Mouse (Mus musculus): Measurements from ENCODE around the gene Pcyox1.
"Not testable (repeated sequence)": the region's sequence is repeated elsewhere in the genome, so short reads cannot be mapped to it uniquely, and the experiment has no call there.

Pcyox1 gene

DNA sequence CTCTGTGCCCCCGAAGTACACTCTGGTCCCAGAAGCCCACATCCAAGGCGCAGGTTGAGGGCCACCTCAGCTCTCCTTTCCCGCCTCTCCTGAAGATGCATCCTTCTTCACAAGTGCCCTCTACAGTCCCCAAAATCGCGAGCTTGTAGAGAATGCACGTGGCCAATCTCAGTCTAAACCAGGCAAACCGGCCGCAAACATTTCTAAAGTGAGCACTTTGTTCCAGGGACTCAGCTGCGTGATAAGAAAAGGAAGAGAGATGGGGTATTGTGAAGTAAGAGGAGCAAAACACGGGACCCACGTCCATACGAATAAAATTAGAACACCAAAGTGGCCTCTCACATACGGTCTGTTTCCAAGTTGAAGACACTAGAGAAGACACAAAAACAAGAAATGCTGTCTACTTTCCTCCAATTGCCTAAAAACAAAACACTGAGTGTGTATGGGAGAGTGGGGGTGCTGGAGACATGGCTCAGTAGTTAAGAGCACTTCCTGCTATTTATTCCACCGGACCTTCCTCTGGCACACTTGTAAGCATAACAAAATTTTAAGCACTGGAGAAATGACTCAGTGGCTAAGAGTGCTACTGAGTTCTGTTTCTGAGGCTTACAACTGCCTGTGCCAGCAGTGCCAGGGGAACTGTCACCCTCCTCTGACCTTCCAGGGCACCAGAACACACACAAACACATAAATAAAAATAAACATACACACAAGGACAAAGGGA, 465 bp upstream of the Pcyox1 start:
- no peak for DNase-seq

DNA sequence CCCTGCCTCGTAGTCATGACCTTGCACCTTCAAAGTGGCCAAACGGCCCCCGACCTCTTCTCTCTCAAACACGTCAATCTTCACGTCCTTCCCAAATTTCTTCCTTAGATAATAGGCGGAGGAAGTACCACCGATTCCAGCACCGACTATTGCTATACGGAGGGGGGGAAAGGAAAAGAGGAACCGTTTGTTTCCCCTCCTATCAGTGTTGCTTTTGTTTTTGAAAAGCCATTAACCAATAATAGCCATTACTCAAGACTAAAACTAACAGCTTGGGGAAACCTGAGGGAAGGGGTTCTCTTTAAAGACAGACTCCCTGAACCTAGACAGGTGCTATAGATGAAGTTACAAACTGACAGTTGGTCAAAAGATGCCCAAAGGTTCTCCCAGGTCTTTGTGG, 985 bp downstream of the Pcyox1 start:
- no peak for DNase-seq

DNA sequence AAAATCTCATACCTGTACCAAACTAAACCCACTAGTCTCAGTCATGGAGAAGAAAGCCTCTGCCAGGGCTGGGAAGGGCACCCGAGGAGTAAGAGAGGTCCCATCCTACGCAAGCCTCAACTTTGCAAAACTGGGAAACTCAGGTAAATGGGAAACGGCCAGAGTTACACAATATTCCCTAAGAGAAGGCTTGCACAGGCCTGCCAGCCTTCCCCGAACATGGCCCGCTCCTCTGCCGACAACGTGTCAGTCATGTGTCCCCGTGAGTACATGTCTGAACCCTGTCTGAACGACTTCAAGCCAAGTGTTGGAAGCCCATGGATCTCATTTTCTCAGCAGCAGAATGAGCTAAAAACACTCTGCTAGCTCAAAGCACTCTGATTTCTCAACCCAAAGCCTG, 1.9 kb downstream of the Pcyox1 start:
- DNase-seq: no peak

DNA sequence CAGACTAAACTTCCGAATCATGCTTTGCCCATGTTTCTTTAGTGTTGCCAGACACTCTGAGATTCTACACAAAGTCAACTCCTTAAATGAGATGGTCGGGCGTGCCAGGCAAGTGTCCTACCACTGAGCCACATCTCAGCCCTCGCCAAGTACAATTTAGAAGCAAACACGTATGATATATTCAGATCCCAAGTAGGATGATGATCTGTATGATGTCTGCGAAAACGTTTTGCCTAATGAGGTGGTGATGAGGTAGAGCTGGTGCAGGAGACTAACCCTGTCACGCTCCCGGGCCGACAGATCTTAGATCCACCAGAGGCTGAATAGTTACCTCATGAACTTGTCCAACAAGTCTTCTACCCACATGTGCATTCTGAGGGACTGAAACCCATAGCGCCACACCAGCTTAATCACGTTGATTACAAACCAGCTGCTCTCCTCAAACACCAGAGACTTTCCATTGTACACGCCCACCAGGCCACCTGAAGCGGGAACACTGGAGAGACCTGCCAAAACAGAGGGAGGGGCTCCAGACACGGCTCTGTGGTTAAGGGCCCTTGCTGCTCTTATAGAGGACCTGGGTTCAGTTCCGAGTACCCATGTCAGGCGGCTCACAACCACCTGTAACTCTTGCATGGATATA, 2.8 kb downstream of the Pcyox1 start:
- no peak for DNase-seq

DNA sequence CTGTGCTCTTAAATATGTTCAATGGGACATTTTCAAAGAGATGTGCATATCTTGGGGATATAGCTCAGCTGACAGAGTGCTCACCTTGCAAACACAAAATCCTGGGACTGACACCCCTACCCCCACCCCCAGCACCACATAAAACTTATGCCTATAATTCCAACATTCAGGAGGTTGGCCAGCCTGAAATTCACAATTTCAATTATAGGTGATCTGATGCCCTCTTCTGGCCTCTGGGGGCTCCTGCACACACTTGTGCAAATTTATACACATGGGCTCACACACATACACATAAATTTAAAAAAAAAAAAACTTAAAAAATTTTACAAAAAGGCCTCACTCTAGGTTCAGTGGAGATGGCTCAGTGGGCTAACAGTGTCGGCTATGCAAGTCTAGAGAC, 3.8 kb downstream of the Pcyox1 start:
- no peak for DNase-seq

DNA sequence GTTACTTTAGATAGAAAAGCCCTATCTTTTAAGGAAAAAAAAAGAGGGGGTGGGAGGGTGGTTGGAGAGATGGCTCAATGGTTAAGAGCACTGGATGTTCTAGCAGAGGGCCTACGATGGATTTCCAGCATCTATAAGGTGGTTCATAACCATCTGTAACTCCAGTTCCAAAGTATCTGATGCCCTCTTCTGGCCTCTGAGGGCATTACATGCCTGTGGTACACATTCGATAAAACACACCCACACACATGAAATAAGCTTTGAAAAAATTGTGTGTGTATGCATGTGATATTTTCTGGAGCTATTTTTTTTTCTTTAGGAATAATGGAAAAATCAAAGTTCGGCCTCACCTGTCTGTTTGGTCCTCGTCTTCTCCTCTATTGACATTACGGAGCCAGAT, 5.6 kb downstream of the Pcyox1 start:
- no peak for DNase-seq

DNA sequence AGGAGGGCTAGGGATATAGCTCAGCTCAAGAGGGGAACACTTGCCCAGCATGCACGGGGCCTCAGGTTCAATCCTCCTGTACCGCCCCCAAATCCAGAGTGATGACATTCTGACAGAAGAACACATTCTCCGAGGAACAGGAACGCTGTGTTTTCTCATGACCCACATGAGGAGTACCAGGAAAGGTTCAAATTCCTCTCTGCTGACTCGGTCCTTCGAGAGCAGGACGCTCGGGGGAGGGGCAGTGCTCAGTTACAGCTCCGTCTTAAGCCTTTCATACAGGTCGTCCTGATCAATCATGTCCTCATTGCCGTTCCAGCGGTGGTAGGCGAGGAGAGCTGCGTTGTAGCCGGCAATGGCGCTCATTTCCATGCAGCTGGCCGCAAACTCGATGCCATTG, 8.5 kb downstream of the Pcyox1 start:
- no peak for DNase-seq

DNA sequence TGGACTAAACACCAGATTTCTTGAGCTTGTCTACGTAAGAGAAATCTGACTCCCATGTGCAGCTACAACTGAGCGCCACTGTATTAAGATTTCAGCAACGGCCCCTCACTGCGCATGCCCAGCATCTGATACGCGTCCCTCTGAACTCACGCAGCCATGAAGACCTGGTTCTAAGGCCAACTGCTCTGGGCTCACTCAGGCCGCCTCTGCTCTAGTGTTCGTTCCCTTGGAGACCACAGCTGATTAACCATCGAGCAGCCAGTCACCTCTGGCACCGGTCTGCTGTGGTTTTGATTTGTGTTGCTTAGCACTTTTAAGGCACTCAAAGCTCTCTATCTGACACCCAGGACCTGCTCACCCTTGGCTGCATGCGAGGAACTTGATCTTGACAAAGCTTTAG, 9.6 kb downstream of the Pcyox1 start:
- DNase-seq: no peak

DNA sequence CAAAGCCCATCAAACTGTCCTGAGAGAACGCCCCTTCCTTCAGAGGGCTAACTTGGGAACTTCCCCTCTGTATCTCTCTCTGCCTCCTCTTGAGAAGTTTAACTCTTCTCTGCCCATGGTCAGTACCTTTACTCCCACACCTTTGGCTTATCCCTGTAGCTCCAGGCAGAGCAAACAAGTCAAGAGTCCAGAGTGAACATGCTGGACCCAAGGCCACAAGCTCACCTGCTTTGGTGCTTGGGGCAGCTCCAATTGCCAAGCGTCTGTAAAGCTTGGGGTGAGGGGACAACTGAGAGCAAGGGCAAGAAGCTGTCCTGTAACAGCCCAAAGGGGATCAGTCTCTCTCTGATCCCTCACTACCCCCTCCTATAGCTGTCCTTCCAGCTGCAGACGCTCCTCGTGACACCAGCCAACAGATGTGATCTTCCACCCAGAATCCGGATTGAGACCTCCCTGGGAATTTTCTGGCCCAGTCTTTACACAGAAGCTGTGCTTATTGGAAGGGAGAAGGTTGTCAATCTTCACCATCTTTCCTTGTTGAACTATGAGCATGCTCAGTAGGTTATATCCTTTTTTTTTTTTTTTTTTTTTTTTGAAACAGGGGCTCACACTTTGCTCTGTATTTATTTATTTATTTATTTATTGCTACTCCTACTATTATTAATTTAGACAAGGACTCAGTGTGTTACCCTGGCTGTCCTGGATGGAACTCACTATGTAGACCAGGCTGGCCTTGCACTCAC, 11.4 kb downstream of the Pcyox1 start:
- no peak for DNase-seq

DNA sequence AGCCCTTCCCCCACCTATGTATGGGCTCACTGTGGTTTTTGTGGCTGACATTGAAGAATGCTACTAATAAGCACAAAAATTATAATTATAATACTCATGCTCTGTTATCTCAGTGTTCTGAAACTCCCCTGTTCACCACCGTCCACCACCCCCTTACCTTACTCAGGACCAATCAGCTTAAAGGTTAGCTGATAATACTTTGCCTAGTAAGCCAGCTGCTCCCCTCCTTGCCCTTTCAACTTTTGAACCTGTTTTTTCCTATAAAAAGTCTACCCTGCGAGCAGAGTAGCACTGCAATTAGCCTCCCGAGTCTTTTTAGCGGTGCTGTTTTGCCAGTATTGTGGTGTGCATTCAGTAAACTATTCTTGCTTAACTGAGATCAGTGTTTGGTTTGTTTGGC, 12.3 kb downstream of the Pcyox1 start:
- DNase-seq: no peak

DNA sequence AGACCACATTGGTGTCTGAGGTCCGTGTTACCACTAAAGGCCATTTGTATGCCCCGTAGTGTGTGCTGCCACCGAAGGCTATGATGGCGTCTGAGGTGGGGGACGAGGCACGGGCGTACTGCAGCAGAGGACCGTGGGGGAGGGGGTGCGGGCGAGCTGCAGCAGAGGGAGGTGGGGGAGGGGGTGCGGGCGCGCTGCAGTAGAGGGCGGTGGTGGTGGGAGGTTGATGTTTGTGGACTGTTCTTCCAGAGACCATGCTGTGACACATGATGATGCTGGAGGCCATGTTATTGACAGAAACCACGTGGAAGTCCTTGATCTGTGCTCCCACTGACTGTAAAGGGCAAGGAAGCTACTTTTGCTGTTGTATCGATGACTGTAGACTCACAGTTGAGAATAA, 13.6 kb downstream of the Pcyox1 start:
- DNase-seq: no peak

DNA sequence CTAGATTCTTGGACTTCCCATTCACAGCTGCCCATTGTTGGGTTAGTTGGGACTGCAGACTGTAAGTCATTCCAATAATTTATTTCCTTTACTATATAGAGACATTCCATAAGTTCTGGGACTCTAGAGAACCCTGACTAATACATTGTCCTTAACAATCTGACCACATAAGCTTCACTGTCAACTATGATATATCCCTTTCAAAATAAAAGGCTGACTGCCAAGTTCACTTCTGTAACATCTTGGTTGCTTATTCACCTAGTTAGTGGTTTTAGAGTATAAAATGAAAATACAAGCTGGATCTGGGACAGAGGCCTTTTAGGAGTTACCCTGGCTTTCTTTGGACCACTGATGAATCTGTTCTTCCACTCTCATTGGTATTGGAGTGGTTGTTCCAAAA, 14.4 kb downstream of the Pcyox1 start:
- DNase-seq: no peak

DNA sequence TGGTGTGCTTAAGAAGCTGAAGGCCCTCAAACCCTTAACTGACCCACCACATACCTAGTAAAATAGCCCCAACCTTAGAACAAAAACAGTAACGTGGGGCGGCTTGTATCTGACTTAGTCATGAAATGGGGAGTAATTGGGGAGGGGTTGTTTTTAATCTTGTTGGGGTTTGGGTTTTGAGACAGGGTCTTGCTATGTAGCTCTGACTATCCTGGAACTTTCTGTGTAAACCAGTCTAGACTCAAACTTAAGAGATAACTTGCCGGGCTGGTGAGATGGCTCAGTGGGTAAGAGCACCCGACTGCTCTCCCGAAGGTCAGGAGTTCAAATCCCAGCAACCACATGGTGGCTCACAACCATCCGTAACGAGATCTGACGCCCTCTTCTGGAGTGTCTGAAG, 16.8 kb downstream of the Pcyox1 start:
- DNase-seq: not testable (repeated sequence)

DNA sequence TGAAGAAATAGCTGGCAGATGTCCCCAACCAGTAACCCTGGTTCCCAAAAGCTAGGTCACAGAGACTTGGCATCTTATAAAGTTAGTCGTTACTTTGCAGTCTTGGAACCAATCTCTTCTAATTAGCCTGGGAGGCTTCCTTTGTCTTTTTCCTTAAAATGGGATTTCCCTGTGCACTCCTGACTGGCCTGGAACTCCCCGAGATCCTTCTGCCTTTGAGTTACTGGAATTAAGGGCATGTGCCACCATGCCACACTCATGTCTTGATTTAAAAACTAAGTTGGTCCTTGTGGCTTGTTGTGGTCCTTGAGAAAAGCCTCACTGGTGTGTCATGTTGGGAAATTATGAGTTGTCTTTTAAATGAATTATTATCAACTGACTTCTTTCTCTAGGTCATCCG, 18.6 kb downstream of the Pcyox1 start:
- DNase-seq: no peak

DNA sequence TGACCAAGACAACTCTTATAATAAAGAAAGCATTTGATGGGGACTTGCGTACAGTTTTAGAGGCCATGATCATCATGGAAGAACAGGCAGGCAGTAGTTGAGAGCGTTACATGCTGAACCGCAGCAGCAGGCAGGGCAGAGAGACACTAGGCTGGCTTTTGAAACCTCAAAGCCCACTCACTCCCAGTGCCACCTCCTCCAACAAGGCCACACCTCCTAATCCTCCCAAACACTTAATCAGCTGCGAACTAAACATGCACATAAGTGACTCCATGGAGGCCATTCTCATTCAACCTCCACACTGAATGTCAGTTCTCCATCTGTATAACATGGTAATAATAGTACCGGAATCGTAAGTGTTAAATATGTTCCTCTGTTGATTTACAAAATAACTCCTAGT, 23.4 kb downstream of the Pcyox1 start:
- no peak for DNase-seq

DNA sequence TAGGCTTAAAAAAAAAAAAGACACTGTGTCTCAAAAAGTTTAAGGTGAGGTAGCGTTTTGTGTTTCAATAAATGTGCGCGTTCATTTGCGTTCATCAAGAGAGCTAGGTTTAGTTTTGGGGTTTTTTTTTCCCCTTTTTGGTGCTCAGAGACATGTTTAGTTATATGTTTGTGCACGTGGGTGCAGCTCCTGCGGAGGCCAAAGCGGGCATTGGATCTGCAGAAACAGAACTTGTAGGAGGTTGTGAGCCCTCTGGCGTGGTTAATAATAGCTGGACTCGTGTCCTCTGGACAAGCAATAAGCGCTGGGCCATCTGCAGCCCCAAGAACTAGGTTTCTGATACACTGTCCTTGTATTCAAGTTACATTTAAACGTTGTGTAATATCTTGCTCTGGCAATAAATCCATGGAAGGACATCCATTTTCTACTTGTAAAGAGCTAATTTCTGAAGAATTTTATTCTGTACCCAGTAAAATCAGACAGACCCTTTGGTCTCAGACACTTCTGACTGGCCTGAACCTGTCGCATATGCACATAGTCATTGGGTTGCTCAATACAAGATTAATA, 24.9 kb downstream of the Pcyox1 start:
- no peak for DNase-seq

DNA sequence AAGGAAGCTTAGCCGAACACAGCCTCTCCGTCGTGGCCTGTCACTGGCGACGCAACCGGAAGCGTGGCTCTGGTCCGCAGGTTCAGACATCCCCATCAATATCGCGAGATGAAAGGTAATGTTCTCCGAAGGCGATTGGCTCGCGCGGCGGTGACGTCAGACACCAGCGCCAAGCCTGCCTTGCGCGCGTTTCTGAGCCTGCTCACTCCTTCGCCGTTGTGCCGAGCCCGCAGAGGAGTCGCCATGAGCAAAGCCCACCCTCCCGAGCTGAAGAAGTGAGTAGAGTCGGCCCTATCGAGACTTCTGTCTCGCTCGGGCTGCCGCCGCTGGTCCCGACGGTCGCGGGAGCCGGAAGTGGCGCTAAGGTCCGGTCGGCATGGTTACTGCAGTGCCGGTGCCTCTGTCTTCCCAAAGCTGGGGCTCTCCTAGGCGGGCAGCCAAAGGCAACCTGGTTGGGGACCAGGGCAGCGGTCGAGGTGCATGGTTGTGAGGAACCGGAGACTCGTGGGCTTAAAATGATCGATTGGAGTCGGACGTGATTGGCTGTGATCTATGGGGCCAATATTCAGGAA, 25.5 kb downstream of the Pcyox1 start:
- DNase-seq: peak; percentile 90 to 93

DNA sequence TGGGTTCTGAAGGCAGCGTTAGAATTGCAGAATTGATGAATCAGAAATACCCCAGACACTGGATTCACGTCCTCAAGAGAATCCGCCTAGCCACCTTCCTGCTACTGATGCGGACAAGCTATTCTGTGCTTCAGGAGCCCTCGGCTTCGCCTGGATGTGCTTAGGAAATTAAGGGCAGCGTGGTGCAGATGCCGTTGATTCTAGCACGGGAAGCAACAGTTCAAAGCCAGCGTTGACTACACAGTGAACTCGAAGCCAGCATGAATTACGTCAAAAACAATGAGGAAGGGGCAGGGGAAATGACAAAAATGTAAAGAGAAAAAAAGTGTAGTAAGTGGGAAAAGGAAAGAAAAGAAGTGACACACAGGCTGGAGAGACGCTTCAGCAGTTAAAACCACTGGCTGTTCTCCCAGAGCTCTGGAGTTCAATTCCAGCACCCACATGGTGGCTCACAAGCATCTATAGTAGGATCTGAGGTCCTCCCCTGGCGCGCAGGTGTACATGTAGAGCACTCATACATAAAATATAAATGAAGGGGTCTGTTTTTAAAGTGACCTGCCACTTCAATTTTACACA, 26.1 kb downstream of the Pcyox1 start, which contains the start of gene Snrpg:
TSS of gene Snrpg (plus strand) at position 541 of the 576 bp plus-strand sequence.
- DNase-seq: peak in 1 of 2 experiments; percentile 17

DNA sequence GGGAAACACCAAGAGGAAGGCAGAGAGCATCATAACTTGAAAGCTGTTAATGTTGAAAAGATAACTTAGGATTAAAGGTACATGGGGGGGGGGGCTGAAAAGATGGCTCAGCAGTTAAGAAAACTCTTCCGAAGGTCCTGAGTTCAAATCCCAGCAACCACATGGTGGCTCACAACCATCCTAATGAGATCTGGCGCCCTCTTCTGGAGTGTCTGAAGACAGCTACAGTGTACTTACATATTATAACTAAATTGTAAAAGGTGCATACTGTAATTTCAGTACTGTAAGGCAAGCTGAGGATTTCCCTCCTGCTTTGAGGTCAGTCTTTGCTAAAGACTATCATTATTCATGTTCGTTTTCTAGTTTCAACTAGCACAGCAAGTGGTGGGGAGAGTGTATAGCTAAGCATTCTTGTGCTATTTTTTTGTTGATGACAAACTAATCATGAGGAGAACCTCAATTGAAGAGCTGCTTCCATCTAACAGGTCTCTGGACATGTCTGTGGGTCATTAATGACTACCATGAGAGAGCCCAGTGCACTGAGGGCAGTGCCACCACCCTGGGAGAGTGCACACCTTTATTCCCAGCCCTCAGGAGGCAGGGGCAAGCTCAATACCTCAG, 26.8 kb downstream of the Pcyox1 start:
- no peak for DNase-seq

DNA sequence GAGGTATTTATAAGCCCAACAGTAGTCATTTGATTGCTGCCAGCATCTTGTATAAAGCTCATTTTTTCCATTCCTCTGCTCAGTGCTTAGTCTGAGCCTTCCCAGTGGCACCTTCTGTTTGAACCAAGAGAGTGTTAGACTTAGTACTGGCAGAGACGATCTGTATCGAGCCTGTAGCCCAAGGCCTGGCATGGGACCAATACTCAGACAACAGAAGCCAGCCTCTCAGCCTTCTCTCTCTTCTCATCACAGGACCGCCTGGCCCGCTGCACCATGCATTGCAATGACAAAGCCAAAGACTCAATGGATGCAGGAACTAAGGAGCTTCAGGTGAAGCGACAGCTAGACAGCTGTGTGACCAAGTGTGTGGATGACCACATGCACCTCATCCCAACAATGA, 28.5 kb downstream of the Pcyox1 start:
- DNase-seq: no peak

DNA sequence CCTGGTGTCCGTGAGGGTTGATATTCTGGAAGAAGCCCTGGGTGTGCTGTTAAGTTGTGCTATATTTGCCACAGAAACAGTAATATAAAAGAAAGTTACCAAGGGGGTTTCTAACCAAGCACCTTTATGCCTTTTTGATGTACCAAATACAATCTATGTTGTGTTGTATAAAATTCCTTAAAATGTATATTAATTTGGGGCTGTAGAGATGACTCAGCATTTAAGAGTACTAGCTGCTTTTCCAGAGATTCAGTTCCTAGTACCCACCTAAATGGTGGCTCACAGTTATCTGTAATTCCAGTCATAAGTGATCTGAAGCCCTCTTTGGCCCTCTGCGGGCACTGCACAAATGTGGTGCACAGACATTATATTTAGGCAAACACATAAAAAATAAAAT, 30.1 kb downstream of the Pcyox1 start:
- DNase-seq: no peak

DNA sequence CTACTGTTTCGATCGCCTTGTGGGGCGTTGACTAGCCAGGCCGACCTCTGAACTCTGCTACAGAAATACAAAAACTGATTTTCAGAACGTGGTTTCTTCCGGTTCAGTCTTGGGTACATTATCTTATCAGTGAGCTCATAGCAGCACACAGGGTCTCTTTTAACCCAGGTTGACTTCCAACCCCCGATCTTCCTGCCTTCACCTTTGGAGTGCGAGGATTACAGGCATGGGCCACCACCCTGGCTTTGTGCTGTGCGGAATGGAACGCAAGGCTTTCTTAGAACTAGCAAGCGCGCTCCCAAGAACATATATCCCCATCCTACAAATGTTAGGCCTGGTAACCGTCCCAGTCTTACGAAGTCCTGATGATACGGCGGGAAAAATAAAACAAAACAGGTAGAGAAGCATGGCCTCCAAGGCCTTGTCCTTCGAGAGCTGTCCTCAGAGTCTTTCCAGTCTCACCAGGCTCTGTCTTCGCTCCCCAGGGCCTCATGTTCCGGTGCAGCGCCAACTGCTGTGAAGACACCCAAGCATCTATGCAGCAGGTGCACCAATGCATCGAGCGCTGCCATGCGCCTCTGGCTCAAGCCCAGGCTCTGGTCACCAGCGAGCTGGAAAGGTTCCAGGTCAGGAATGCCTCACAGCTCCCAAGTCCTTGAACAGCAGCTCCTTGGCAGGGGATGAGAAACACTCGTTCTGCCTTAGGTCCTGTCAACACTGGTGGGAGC, 30.7 kb downstream of the Pcyox1 start:
- DNase-seq: peak in 1 of 2 experiments; percentile 26

Data from thymus, adult 18-20 months (tissue).